Mouse (Mus musculus) G1E (cell line): Measurements from ENCODE around the gene Tspo.

ENCODE experiments used
- CTCF ChIP-seq: IDR thresholded peaks from 2 replicates; pipeline ENCODE4 v1.5.1; 2012; ENCODE audit warnings: low read depth, low read length, inconsistent platforms, mixed read lengths
- TAL1 ChIP-seq: conservative IDR thresholded peaks from 2 replicates; pipeline ENCODE4 v1.6.1; 2012; ENCODE audit warnings: low read depth, low read length, inconsistent platforms, mixed read lengths

DNA sequence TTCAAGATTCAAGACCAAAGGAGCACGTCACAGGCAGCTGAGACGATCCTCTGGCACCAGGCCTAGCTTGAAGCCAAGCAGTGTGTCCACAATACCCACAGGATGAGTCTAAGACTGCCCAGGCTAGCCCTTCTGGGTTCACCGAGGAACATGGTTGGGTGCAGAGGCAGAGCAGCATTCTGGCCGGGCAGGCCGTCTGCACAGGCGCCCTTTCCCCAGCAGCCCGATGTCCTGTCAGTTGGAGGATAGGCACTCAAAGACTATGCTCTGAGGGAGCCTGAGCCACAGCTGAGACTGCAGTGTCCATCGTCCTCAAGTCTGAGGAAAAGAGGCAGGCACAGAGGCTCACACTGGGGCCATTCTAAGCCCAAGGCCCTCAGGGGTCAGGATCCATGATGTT is 16.2 kb upstream of the Tspo start:
- TF ChIP-seq CTCF: no peak
- TF ChIP-seq TAL1: no peak
